Mouse (Mus musculus): ENCODE results near the gene Fh1. TPM values are rescaled to one million over a fixed set of nuclear protein-coding genes. Genes with fewer than 3 reads are reported as not detected.

Fh1 gene
- polyA plus RNA-seq, 1 experiment, result 24.0 TPM

- Histone ChIP-seq H3K27me3 (ENCODE audit: control insufficient read depth, insufficient read depth, low read length) (no peaks in the 10 kb centered on the region), H3K4me1 (ENCODE audit: control insufficient read depth, insufficient read depth, low read length) (no peaks in the 10 kb centered on the region), H3K36me3 (ENCODE audit: control insufficient read depth, insufficient read depth, low read length) (no peaks in the 10 kb centered on the region), H3K4me3 (ENCODE audit: control insufficient read depth, low read depth, low read length) (no peak overlapping the region), H3K27ac (ENCODE audit: control insufficient read depth, insufficient read depth, low read depth, low read length) (no peak overlapping the region)
- no peak for TF ChIP-seq POLR2A (IDR thresholded peaks at IDR 0.05; ENCODE audit: control insufficient read depth, low read depth, low read length)
- TF ChIP-seq CTCF (IDR thresholded peaks at IDR 0.05; ENCODE audit: control insufficient read depth, insufficient read depth, insufficient replicate concordance, low read depth, low read length), result no peak
Observed at GRCm38 (mm10) chr1:175659900-175660299, 34.5 kb upstream of the Fh1 start.

- no peaks in the 10 kb centered on the region for H3K4me1 ChIP-seq (ENCODE audit: control insufficient read depth, insufficient read depth, low read length)
- H3K27ac ChIP-seq (ENCODE audit: control insufficient read depth, insufficient read depth, low read depth, low read length), result no peak overlapping the region
- no peaks in the 10 kb centered on the region for H3K27me3 ChIP-seq (ENCODE audit: control insufficient read depth, insufficient read depth, low read length)
- TF ChIP-seq POLR2A (IDR thresholded peaks at IDR 0.05; ENCODE audit: control insufficient read depth, low read depth, low read length) (no peak), CTCF (IDR thresholded peaks at IDR 0.05; ENCODE audit: control insufficient read depth, insufficient read depth, insufficient replicate concordance, low read depth, low read length) (no peak)
- H3K36me3 ChIP-seq (ENCODE audit: control insufficient read depth, insufficient read depth, low read length), result no peaks in the 10 kb centered on the region
- H3K4me3 ChIP-seq (ENCODE audit: control insufficient read depth, low read depth, low read length), result no peak overlapping the region
Observed at GRCm38 (mm10) chr1:175648615-175649014, 23.2 kb upstream of the Fh1 start.

GRCm38 (mm10) chr1:175646952-175647351 lies 21.5 kb upstream of the Fh1 start:
- H3K27me3 ChIP-seq (ENCODE audit: control insufficient read depth, insufficient read depth, low read length), result no peaks in the 10 kb centered on the region
- TF ChIP-seq CTCF (IDR thresholded peaks at IDR 0.05; ENCODE audit: control insufficient read depth, insufficient read depth, insufficient replicate concordance, low read depth, low read length) (no peak), POLR2A (IDR thresholded peaks at IDR 0.05; ENCODE audit: control insufficient read depth, low read depth, low read length) (no peak)
- no peak overlapping the region for H3K4me3 ChIP-seq (ENCODE audit: control insufficient read depth, low read depth, low read length)
- H3K36me3 ChIP-seq (ENCODE audit: control insufficient read depth, insufficient read depth, low read length), result no peaks in the 10 kb centered on the region
- no peaks in the 10 kb centered on the region for H3K4me1 ChIP-seq (ENCODE audit: control insufficient read depth, insufficient read depth, low read length)
- no peak overlapping the region for H3K27ac ChIP-seq (ENCODE audit: control insufficient read depth, insufficient read depth, low read depth, low read length)

- no peak for TF ChIP-seq POLR2A (IDR thresholded peaks at IDR 0.05; ENCODE audit: control insufficient read depth, low read depth, low read length)
- no peak for TF ChIP-seq CTCF (IDR thresholded peaks at IDR 0.05; ENCODE audit: control insufficient read depth, insufficient read depth, insufficient replicate concordance, low read depth, low read length)
- no peaks in the 10 kb centered on the region for H3K4me1 ChIP-seq (ENCODE audit: control insufficient read depth, insufficient read depth, low read length)
- no peaks in the 10 kb centered on the region for H3K27me3 ChIP-seq (ENCODE audit: control insufficient read depth, insufficient read depth, low read length)
- H3K36me3 ChIP-seq (ENCODE audit: control insufficient read depth, insufficient read depth, low read length), result no peaks in the 10 kb centered on the region
- H3K4me3 ChIP-seq (ENCODE audit: control insufficient read depth, low read depth, low read length), result no peak overlapping the region
- no peak overlapping the region for H3K27ac ChIP-seq (ENCODE audit: control insufficient read depth, insufficient read depth, low read depth, low read length)
Observed at GRCm38 (mm10) chr1:175643496-175644265, 18.2 kb upstream of the Fh1 start.

- Histone ChIP-seq H3K27ac (ENCODE audit: control insufficient read depth, insufficient read depth, low read depth, low read length) (no peak overlapping the region), H3K27me3 (ENCODE audit: control insufficient read depth, insufficient read depth, low read length) (no peaks in the 10 kb centered on the region), H3K4me3 (ENCODE audit: control insufficient read depth, low read depth, low read length) (no peak overlapping the region), H3K36me3 (ENCODE audit: control insufficient read depth, insufficient read depth, low read length) (no peaks in the 10 kb centered on the region), H3K4me1 (ENCODE audit: control insufficient read depth, insufficient read depth, low read length) (no peaks in the 10 kb centered on the region)
- no peak for TF ChIP-seq POLR2A (IDR thresholded peaks at IDR 0.05; ENCODE audit: control insufficient read depth, low read depth, low read length)
- TF ChIP-seq CTCF (IDR thresholded peaks at IDR 0.05; ENCODE audit: control insufficient read depth, insufficient read depth, insufficient replicate concordance, low read depth, low read length), result no peak
Observed at GRCm38 (mm10) chr1:175640435-175641150, 15.2 kb upstream of the Fh1 start.

- Histone ChIP-seq H3K27ac (ENCODE audit: control insufficient read depth, insufficient read depth, low read depth, low read length) (no peak overlapping the region), H3K4me1 (ENCODE audit: control insufficient read depth, insufficient read depth, low read length) (no peaks in the 10 kb centered on the region), H3K4me3 (ENCODE audit: control insufficient read depth, low read depth, low read length) (no peak overlapping the region), H3K36me3 (ENCODE audit: control insufficient read depth, insufficient read depth, low read length) (no peaks in the 10 kb centered on the region), H3K27me3 (ENCODE audit: control insufficient read depth, insufficient read depth, low read length) (no peaks in the 10 kb centered on the region)
- TF ChIP-seq POLR2A (IDR thresholded peaks at IDR 0.05; ENCODE audit: control insufficient read depth, low read depth, low read length) (no peak), CTCF (IDR thresholded peaks at IDR 0.05; ENCODE audit: control insufficient read depth, insufficient read depth, insufficient replicate concordance, low read depth, low read length) (no peak)
Observed at GRCm38 (mm10) chr1:175639072-175639471, 13.6 kb upstream of the Fh1 start.

GRCm38 (mm10) chr1:175637677-175638076 lies 12.2 kb upstream of the Fh1 start:
- no peaks in the 10 kb centered on the region for H3K36me3 ChIP-seq (ENCODE audit: control insufficient read depth, insufficient read depth, low read length)
- H3K4me1 ChIP-seq (ENCODE audit: control insufficient read depth, insufficient read depth, low read length), result no peaks in the 10 kb centered on the region
- no peak overlapping the region for H3K4me3 ChIP-seq (ENCODE audit: control insufficient read depth, low read depth, low read length)
- no peak for TF ChIP-seq POLR2A (IDR thresholded peaks at IDR 0.05; ENCODE audit: control insufficient read depth, low read depth, low read length)
- TF ChIP-seq CTCF (IDR thresholded peaks at IDR 0.05; ENCODE audit: control insufficient read depth, insufficient read depth, insufficient replicate concordance, low read depth, low read length), result no peak
- H3K27me3 ChIP-seq (ENCODE audit: control insufficient read depth, insufficient read depth, low read length), result no peaks in the 10 kb centered on the region
- H3K27ac ChIP-seq (ENCODE audit: control insufficient read depth, insufficient read depth, low read depth, low read length), result no peak overlapping the region
